Mouse (Mus musculus) adrenal gland, postnatal 25 days (tissue): ENCODE measurements around the gene Tnfsf14. TPM values are rescaled to one million over a fixed set of nuclear protein-coding genes. Genes with fewer than 3 reads are reported as not detected.

ENCODE experiments used
- DNase-seq: peaks from one replicate; pipeline ENCODE4 v3.0.0; 2021; ENCODE audit warnings: mixed read lengths
- long read RNA-seq: library from polyadenylated mRNA; stranded (forward); transcript quantifications from one replicate; pipeline ENCODE4 v2.0.0, GENCODE M21; 2021
- total RNA-seq: library from RNA; stranded (reverse); gene quantifications from 2 replicates; pipeline ENCODE4 v1.2.3, GENCODE M21; 2021

Tnfsf14 gene
- not detected in 2 replicates for total RNA-seq
- long read RNA-seq, result 0 reads

GRCm38 (mm10) chr17:57194041-57194507 lies at the start of gene Tnfsf14:
Tnfsf14 (minus strand) TSS chr17:57194177.
- no peak for DNase-seq

GRCm38 (mm10) chr17:57237181-57237580 lies 43.2 kb upstream of the Tnfsf14 start:
- DNase-seq, result no peak

GRCm38 (mm10) chr17:57235803-57236202 lies 41.8 kb upstream of the Tnfsf14 start:
- no peak for DNase-seq

GRCm38 (mm10) chr17:57234254-57234928 lies 40.4 kb upstream of the Tnfsf14 start:
- no peak for DNase-seq

GRCm38 (mm10) chr17:57233038-57233437 lies 39.1 kb upstream of the Tnfsf14 start:
- DNase-seq, result no peak

- DNase-seq, result no peak
These were observed 38.2 kb upstream of the Tnfsf14 start for GRCm38 (mm10) chr17:57232200-57232599.

- DNase-seq, result no peak
These were observed 37.4 kb upstream of the Tnfsf14 start for GRCm38 (mm10) chr17:57231321-57231771.

- DNase-seq, result no peak
These were observed 36.8 kb upstream of the Tnfsf14 start for GRCm38 (mm10) chr17:57230728-57231125.

GRCm38 (mm10) chr17:57229851-57230727 lies 36.1 kb upstream of the Tnfsf14 start:
- DNase-seq, result no peak

GRCm38 (mm10) chr17:57228873-57229272 lies 34.9 kb upstream of the Tnfsf14 start:
- no peak for DNase-seq

GRCm38 (mm10) chr17:57228014-57228413 lies 34.0 kb upstream of the Tnfsf14 start, which contains the start of gene C3:
C3 (minus strand) TSS chr17:57228136.
- no peak for DNase-seq

GRCm38 (mm10) chr17:57227468-57227867 lies 33.5 kb upstream of the Tnfsf14 start:
- DNase-seq, result no peak

- DNase-seq, result no peak
These were observed 29.3 kb upstream of the Tnfsf14 start for GRCm38 (mm10) chr17:57223313-57223712.

- DNase-seq, result no peak
These were observed 27.9 kb upstream of the Tnfsf14 start for GRCm38 (mm10) chr17:57221911-57222310.

GRCm38 (mm10) chr17:57219884-57220207 lies 25.9 kb upstream of the Tnfsf14 start:
- DNase-seq, result no peak

GRCm38 (mm10) chr17:57219167-57219883 lies 25.3 kb upstream of the Tnfsf14 start:
- peak; percentile 76 for DNase-seq

GRCm38 (mm10) chr17:57218335-57218900 lies 24.4 kb upstream of the Tnfsf14 start:
- no peak for DNase-seq

GRCm38 (mm10) chr17:57214676-57215387 lies 20.9 kb upstream of the Tnfsf14 start:
- no peak for DNase-seq

GRCm38 (mm10) chr17:57211501-57211900 lies 17.5 kb upstream of the Tnfsf14 start:
- no peak for DNase-seq

- no peak for DNase-seq
These were observed 15.4 kb upstream of the Tnfsf14 start for GRCm38 (mm10) chr17:57209330-57209729.

- DNase-seq, result no peak
These were observed 14.0 kb upstream of the Tnfsf14 start for GRCm38 (mm10) chr17:57207938-57208337.
